Mouse (Mus musculus) E14TG2a.4 (cell line): Measurements from ENCODE around the gene Fyn.

Source experiments
- CTCF ChIP-seq: conservative IDR thresholded peaks from 2 replicates; pipeline ENCODE4 v1.5.1; 2014; ENCODE audit warnings: low read length
- NANOG ChIP-seq: IDR thresholded peaks from 2 replicates; pipeline ENCODE4 v1.6.1; 2014; ENCODE audit warnings: borderline replicate concordance, low read length, mixed read lengths
- POU5F1 ChIP-seq: IDR thresholded peaks from 2 replicates; pipeline ENCODE4 v1.6.1; 2014; ENCODE audit warnings: low read length, borderline replicate concordance

DNA sequence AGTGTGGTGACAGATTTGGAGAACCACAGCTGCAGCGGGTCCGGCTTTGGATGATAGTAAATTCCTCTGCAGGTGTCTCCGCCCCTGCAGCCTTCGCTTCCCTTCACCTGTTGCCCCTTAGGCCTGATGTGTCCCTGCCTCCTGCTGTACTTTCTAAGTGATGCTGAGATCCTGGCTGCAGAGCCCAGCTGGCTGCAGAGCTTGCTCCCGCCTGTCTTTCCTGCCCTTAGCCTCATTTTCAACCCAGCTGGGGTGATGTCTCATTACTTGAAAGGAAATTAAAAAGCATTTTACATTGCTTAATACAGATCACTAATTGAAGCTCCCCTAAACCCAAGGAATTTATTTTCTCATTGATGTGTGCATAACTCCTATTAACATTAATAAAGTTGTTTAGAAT, 70.2 kb downstream of the Fyn start:
- no peak for TF ChIP-seq CTCF
- no peak for TF ChIP-seq NANOG
- TF ChIP-seq POU5F1: no peak
